Mouse (Mus musculus): ENCODE measurements around the gene Nhsl2. TPM values are rescaled to one million over a fixed set of nuclear protein-coding genes. Genes with fewer than 3 reads are reported as not detected.

Nhsl2 gene
- total RNA-seq, 1 experiment from 2014 or later = 6.2 TPM

GRCm38 (mm10) chrX:101983638-101984037 lies 134.5 kb downstream of the Nhsl2 start:
- no peak for DNase-seq

DNA sequence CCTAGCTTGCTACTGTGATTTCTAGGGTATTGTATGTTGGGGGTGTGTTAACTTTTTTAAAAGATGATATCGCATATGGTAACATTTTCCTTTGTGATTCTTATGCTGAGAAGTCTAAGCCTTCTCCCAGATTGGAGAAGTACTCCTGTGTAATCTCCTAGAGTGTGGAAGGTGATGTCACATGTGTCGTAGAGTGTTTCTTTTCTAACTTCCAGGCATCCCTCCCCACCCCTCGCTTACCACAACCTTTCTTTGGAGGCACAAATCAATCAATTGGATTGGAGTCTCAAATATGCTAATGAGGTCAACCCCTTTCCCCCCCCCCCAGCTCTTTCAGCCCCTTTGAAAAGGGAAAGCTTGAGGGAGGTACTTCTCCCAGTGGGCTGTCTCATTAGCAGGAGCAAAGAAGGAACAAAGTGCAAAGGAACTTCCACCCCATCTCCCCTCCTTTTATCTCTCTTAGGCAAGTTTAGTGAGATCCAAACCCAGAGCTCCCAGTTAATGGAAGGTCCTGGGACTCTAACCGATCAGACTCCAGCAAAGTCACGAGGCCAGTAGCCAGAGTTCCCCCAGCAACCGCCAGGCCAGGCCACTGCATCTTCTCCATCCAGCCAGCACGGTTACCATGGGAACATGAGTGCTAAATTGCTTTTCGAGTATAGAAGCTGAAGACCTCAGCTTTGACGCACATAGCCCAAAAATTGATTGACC lies 137.6 kb downstream of the Nhsl2 start:
- no peak for DNase-seq

DNA sequence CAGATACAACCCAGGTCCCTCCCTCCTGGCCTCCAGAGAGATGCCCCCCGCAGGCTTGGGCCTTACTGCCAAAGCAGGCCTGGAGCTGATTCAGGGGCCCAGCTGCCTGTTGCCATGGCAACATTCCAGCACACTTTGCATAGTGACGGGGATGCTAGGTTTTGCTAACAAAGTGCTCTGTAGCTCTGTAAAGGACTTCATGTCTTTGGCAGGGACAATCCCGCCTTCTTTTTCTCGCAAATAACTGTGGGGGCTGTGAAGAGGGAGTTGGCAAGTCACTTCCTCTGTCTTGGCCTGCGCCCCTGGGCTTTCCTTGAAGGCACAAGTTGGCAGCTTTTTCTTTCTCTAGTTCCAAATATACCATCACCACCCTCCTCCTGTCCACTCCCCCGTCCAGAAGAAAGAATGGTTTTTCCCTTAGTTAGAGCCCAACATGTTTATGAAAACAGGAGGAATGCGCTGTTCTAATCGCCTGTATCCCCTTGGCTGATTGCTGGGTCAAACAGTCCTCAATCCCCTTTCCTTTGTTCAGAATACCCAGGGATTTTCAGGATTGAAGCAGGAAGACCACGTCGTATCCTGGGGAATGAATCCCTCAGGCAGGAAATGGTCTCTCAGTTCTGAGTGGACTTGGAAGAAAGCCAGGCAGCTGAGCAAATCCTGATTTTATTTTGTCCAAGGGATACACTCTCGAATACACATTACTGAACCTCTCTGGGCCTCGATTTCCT lies 144.8 kb downstream of the Nhsl2 start:
- DNase-seq = no peak

- DNase-seq = no peak
Measured at GRCm38 (mm10) chrX:101996726-101997125, 147.5 kb downstream of the Nhsl2 start.

GRCm38 (mm10) chrX:102003632-102004315 lies 154.6 kb downstream of the Nhsl2 start:
- DNase-seq = no peak

DNA sequence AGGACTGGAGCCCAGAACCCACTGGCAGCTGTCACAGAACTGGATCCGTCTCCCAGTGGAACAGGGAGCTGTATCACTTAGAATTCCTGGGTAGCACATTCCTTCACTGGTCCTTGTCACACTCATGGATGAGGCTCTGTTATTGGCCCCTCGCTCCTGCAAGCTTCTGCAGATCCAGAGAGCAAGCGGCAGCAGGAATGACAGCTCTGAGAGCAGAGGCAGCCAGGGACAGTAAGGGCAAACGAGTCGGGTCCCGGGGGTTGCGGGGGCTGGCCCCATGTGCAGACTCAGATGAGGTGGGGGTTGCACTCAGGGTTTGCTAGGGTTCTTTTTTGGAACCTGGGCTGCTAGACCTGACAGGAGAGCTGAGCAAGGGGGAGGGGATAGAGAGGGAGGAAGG lies 155.2 kb downstream of the Nhsl2 start:
- no peak for DNase-seq

DNA sequence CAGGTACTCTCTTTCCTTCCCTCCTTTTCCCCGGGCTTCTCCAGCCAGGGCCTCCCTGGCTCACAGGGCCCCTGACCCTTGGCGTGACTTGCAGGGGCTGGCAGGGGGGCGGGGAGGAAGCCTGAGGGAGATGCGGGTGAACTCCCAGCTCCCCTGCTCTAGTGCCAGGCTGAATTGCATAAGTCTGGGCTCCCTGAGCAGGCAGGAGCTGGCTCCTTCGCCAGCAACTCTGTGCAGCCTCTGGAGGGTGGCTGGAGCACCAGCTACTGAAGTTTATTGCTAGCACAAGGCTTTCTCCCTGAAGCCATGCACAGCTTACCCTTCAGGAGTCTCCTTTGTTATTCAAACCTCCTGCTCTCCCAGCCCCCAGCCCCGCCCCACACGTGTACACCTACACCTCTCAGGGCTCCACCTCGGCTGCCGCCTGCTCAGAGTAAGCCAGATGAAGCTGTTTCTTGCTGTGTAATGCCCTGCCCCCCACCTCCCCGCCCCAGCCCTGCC lies 156.0 kb downstream of the Nhsl2 start:
- peak; percentile 16 for DNase-seq

DNA sequence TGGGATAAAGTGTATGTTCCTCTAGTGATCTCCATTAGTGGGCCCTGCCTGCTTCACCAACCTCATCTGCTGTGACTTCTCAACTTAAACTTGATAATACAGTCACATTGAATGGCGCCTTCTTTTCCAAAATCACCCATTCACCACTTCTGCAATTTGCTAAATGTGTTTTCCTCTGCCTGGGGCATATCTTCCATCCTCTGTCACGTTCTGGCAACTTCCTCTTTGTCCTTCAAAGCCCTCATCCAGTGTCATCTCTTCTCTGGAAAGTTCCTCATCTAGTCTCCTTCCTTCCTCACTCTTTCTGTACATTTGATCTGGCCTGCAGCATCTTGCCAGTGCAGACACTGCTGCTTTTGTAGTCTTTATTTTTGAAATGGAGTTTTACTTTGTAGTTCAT lies 158.8 kb downstream of the Nhsl2 start:
- no peak for DNase-seq

DNA sequence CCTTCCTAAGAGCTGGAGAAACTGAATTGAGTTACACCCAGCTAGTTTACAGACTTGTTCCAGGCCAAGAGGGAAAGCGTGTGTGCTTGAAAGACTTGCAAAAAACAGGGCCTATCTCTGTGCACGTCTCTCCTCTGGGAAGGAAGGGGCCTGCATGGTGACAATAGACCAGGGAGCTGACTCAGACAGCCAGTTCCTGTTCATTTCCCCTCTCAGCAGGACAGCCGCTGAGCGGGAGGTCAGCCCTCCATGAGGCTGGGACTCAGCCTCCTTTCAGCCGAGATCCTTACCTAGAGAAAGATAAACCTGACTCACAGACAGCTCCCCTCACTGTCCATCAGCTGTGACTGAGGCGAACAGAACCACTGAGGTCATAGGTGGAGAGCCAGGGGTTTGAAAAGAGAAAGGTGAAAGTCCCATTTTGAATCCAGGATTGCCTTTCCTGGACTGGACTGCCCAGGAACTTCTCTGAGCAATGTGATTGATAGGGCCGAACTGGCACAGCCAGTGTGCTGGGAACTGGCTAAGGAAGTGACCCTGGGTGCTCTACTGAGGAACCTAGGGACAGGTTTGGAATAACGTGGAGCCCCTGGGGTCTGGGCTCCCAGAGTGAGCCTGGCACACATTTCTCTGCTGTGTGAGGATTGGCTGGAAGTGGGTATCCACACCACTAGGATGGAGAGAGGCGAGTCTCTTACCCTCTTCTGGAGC lies 168.2 kb downstream of the Nhsl2 start:
- no peak for DNase-seq

- no peak for DNase-seq
Measured at GRCm38 (mm10) chrX:102018890-102019289, 169.7 kb downstream of the Nhsl2 start.

GRCm38 (mm10) chrX:102019471-102020240 lies 170.5 kb downstream of the Nhsl2 start:
- DNase-seq = no peak

DNA sequence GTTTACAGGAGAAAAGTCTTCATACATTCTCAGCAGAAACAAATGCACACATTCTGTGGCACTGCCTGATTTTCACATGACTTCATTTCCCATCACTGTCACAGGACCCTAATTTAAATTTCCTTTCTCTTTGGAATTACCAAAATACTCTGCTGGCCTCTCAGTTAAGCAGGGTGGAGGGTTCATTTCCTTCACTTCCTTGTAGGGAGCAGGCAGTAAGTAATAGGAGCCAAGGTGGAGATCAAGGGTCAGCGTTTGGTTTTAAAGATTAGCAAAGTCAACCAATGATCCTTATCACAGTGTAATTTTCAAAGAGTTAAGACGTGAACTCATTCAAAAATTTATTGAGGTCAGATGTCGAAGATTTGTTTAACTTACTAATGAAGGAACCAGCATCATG lies 175.8 kb downstream of the Nhsl2 start:
- no peak for DNase-seq

DNA sequence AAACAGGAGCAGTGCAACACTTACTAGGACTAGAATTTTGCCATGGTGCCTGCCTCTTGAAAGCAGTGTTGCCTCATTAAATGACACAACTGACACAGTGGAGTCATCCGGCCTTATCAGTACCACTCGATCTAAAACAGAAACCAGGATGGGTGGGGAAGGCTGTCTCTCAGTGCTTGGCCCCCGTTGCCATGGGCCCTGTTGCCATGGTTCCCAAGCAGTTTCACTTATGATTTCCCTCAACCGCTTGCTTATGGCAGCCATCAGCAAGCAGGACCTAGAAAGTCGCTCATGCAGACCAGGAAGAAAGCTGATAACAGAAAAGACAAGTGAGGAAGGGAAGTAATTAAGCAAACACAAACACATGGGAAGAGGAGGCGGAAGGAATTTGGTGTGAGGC lies 182.7 kb downstream of the Nhsl2 start:
- peak; percentile 19 for DNase-seq

- no peak for DNase-seq
Measured at GRCm38 (mm10) chrX:102032431-102032830, 183.2 kb downstream of the Nhsl2 start.

DNA sequence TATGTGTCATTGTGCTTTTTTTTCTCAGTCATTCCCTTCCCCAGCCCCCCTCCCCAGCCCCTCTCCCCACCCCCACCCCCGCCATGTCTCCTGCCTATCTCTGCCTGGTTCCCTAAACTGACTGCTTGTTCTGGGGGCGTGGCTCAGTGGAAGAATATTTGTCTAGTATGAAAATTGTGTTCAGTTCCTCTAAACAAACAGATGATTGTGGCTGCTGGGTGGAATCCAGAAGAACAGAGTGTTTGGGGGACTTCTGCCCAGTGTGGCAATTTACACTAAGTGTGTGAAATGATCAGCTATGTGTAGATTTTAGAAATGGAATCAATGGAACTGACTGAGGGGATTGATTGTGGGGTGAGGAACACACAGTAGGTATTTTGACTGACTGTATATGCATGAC lies 184.4 kb downstream of the Nhsl2 start:
- DNase-seq = no peak

DNA sequence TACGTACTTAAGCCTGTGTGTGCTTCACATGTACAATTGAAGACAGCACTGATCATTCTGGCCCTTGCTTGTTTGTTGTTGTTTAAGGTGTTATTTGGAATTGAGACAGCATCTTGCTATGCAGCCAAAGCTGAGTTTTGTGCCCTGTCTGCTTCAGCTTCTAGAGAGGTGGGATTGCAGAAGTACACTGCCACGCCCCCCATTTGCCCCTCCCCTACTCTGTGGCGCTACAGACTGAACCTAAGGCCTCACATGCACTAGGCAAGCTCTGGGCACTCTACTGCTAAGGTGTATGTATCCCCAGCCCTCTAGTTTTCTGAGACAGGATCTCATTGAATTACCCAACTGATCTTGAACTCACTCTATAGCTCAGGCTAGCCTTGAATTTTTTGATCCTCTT lies 186.5 kb downstream of the Nhsl2 start:
- no peak for DNase-seq

GRCm38 (mm10) chrX:102036866-102037361 lies 187.7 kb downstream of the Nhsl2 start:
- DNase-seq = no peak

DNA sequence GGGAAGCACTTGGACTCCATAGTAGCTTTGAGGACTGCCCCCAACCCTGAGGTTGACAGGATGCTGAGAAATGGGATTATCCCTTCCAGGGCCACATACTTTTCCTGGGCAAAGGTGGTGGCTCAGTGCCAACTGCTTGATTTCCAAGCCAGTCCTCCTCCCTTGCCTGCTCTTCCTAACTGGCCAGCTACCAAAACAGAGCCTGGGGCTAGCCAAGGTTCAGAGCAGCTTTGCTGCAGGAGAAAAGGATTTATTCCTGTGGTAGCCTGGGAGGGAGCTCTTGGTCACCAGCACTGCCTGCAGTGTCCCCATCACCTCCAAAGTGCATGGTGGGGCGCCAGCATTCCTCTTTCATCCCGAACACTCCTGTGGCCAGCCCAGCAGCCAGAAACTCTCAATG lies 188.3 kb downstream of the Nhsl2 start:
- peak; percentile 51 for DNase-seq

DNA sequence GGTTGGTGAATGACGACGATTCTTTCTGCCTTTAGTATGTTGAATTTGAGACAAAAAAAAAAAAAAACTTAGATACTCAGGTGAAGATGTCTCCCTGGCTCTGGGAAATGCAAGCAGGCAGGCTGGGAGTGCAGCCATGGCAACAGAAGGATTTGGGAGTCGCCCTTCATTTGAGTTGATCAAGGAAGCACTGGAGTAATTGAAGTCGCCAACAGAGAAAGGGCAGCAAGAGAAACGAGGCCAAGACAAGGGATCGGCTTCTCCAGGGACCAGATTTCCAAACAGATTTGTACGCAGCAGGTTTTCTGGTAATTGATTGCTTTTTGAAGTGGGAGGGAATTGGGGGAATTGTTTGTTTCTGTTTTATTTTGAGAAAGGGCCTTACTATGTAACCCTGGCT lies 192.4 kb downstream of the Nhsl2 start:
- DNase-seq = no peak

- no peak for DNase-seq
Measured at GRCm38 (mm10) chrX:102042386-102042785, 193.2 kb downstream of the Nhsl2 start.

DNA sequence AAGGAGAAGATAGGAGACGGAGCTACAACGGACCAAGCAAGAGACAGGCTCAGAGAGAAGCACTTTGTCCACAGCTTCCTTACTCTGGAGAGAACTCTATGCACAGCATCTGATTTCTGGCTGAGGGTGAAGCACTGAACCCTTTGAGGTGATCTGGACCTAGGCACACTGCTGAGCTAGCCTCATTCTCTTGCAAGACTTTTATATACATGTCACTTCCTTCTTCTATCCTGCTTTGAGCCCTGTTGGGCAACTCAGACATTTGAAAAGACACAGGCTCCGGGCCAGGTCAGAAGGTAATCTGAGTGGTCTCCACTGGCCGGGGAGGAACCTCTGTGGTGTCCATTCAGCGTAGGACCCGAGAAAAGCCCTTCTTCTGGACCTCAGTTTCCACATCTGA lies 201.4 kb downstream of the Nhsl2 start:
- no peak for DNase-seq

- no peak for DNase-seq
Measured at GRCm38 (mm10) chrX:102051225-102051624, 202.0 kb downstream of the Nhsl2 start.
